Mouse (Mus musculus) intestine, postnatal 0 days (tissue): ENCODE data around the gene Gm17581. TPM values are rescaled to one million over a fixed set of nuclear protein-coding genes. Genes with fewer than 3 reads are reported as not detected.

ENCODE experiments used
- ATAC-seq: fragments of 200-750 bp; cut with Nextera tagmentation; 2 replicates; pipeline ENCODE4 v1.8.0; 2017; ENCODE audit warnings: mild to moderate bottlenecking, moderate TSS enrichment, moderate library complexity
- H3K27ac ChIP-seq: fragments of 300-500 bp; sonication (generic); 2 replicates; pipeline ENCODE4 v1.5.1; 2014; ENCODE audit warnings: mild to moderate bottlenecking, low read depth, low read length, moderate library complexity
- H3K27me3 ChIP-seq: fragments of 300-500 bp; sonication (generic); replicated peaks from 2 replicates; pipeline ENCODE4 v1.6.1; 2014; ENCODE audit warnings: low read length, mixed read lengths; ENCODE audit not compliant: control insufficient read depth, insufficient read depth
- H3K36me3 ChIP-seq: fragments of 300-500 bp; sonication (generic); 2 replicates; pipeline ENCODE4 v1.6.1; 2014; ENCODE audit warnings: mild to moderate bottlenecking, moderate library complexity; ENCODE audit not compliant: control insufficient read depth, insufficient read depth
- H3K4me1 ChIP-seq: fragments of 300-500 bp; sonication (generic); replicated peaks from 2 replicates; pipeline ENCODE4 v1.6.1; 2014; ENCODE audit warnings: antibody characterized with exemption, low read length, mixed read lengths; ENCODE audit not compliant: control insufficient read depth, insufficient read depth
- H3K4me2 ChIP-seq: fragments of 300-500 bp; sonication (generic); replicated peaks from 2 replicates; pipeline ENCODE4 v1.6.1; 2014; ENCODE audit warnings: low read depth, mild to moderate bottlenecking, moderate library complexity
- H3K4me3 ChIP-seq: fragments of 300-500 bp; sonication (generic); 2 replicates; pipeline ENCODE4 v1.5.1; 2014; ENCODE audit warnings: low read depth, low read length
- H3K9ac ChIP-seq: fragments of 300-500 bp; sonication (generic); 2 replicates; pipeline ENCODE4 v1.6.1; 2014; ENCODE audit warnings: mild to moderate bottlenecking, low read depth, low read length
- H3K9me3 ChIP-seq: fragments of 300-500 bp; sonication (generic); 2 replicates; pipeline ENCODE4 v1.6.1; 2016; ENCODE audit warnings: mixed run types; ENCODE audit not compliant: control insufficient read depth
- CTCF ChIP-seq: sonication (generic); IDR thresholded peaks from 2 replicates; pipeline ENCODE4 v1.5.1; 2016; ENCODE audit warnings: low read depth, mild to moderate bottlenecking, control low read depth, antibody characterized with exemption, moderate library complexity
- WGBS: fragments of 180-500 bp; shearing (Covaris S2); extraction: QIAGEN DNeasy Blood & Tissue Kit; methylation state at CpG from one replicate; pipeline ENCODE4 v1.1.7; 2014; 5-methylcytosine and 5-hydroxymethylcytosine counted together
- polyA plus RNA-seq: library from polyadenylated mRNA; unstranded; fragments of >200 nt; fragmentation: Nextera tagmentation; extraction: Ambion mirVana; gene quantifications from 2 replicates; pipeline ENCODE4 v1.2.1, GENCODE M21; 2015

The Gm17581 gene
- polyA plus RNA-seq, 1 experiment from 2014 or later: not detected

DNA sequence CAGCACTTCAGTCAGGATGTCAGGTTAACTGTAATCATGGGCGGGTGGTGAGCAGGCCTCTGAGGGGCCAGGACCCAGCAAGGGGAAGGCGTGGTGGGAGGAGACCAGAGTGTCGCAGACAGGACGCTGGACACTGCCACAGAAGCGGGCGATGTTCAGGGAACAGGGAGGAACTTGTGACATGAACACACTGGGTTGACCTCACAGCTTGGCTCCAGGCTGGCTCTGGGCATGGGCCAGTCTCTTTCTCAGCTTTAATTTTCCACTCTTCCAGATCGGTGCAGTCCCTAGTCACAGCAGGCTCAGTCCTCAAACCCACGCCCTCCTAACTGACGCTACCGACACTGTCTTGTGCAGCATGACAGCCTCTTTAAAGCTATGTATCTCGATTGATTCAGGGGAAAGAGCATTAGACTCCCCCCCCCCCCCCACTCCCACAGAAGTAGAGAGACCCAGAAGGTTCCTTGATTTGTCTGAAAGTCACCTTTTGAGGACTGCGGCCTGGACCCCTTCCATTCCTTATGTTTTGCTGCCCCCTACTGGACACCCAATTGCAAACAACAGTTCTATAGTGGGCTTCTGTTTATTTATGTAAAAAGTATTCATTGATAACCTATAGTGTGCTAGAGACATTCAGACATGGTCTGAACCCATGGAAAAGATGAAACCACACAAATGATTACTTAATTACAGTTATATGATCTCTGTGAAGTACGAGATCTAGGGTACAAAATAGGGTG, 29.2 kb upstream of the Gm17581 start:
- Histone ChIP-seq H3K4me1 (no peaks in the 10 kb centered on the region), H3K4me2 (no peak overlapping the region), H3K4me3 (no peak overlapping the region), H3K9me3 (no peaks in the 10 kb centered on the region), H3K9ac (no peak overlapping the region), H3K27ac (no peak overlapping the region), H3K36me3 (no peaks in the 10 kb centered on the region), H3K27me3 (no peaks in the 10 kb centered on the region)
- TF ChIP-seq CTCF: peak; percentile 83
- 62% methylated on average over 13 of the region's 13 CpGs for WGBS
- ATAC-seq: no peak; the same call in 1 of the 2 replicates

DNA sequence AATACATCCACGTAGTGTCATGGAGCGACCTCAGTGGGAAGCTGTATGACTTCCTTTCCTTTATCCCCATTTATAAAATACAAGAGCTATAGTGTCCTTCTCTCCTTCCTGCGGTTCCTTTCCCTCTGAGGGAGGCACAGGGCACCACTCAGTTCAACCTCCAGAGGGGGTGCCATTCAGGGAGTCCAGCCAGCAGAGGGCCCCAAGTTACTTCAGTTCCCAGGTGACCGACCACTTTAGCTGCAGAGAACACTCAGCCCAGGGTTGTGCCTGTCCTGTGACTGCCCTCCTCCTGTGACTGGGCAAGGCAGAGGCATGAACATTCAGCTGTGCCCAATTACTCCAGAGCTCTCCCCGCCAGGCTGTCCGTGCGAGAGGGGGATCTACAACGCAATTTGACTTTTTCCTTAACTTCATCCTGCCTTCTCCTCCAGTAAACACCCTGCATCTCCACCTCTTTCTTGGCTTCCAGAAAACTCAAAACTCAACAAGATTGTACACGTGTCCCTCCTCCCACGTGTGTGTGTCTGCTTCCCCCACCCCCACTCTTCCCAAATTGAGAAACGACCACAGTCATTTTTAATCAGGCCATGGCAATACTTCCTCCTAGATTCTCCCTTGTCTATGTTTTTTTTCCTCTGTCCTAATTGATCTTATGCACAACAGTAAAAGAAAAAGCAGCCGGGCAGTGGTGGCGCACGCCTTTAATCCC, 21.3 kb upstream of the Gm17581 start:
- TF ChIP-seq CTCF: peak; percentile 63
- no peaks in the 10 kb centered on the region for H3K9me3 ChIP-seq
- no peak overlapping the region for H3K27ac ChIP-seq
- H3K27me3 ChIP-seq: no peaks in the 10 kb centered on the region
- H3K36me3 ChIP-seq: no peaks in the 10 kb centered on the region
- WGBS: 62% methylated on average over 14 of the region's 14 CpGs
- H3K4me1 ChIP-seq: no peaks in the 10 kb centered on the region
- no peak for ATAC-seq
- H3K9ac ChIP-seq: no peak overlapping the region
- H3K4me2 ChIP-seq: no peak overlapping the region
- H3K4me3 ChIP-seq: no peak overlapping the region

DNA sequence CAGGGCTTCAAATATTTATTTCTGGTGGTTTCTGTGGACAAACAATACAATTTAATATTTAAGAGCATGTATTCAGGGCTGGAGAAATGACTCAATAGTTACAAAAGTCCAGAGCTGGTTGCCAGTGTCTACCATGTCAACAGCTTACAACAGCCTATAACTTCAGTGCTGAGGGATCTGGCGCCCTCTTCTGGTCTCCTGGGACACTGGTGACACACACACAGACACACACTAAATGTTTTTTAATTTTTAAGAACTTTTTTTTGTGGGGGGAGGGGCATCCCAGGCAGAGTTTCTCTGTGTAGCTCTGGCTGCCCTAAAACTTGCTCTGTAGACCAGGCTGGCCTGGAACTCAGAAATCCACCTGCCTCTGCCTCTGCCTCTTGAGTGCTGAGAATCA, 20.1 kb upstream of the Gm17581 start:
- no peaks in the 10 kb centered on the region for H3K27me3 ChIP-seq
- H3K4me3 ChIP-seq: no peak overlapping the region
- H3K36me3 ChIP-seq: no peaks in the 10 kb centered on the region
- no peak overlapping the region for H3K4me2 ChIP-seq
- H3K27ac ChIP-seq: no peak overlapping the region
- H3K4me1 ChIP-seq: no peaks in the 10 kb centered on the region
- ATAC-seq: peak; percentile 58
- WGBS: 0% methylated on average over 1 of the region's 1 CpGs
- H3K9ac ChIP-seq: no peak overlapping the region
- H3K9me3 ChIP-seq: no peaks in the 10 kb centered on the region
- peak; percentile 81 for TF ChIP-seq CTCF

DNA sequence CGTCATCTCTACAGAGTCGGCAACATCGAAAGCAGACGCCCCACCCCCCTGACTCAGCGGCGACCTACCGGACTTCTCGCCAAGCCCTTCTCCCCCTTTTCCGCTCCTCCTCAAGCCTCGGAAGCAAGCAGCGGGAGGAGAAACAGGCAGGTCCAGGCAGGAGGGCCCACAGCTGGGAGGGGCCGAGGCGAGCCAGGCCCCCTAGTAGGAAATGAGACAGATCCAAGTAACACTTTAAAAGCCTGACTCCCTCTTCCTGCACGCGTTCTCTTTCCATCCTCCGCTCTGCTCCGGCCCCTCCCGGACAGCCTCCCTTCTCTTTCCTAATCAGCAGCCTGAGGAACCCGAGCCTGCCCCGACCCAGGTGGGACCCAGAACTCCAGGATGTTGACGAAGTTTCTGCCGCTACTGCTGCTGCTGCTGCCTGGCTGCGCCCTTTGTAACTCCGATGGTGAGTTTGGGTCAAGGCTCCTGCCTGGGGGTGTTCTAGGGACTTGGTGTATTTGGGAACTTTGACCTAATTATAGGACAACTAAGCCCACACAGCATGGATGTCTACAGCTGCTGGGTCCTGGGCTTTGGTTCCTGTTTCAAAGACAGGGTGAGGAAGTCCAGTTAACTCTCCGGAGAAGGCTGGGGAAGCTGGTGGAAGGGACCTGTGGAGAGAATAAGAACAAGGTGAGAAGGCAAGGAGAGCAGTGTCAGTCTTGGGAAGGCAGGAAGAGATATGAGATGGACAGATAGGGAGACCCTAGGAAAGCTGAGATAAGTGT, 15.5 kb upstream of the Gm17581 start, which contains the start of gene Procr:
Procr (plus strand) TSS at position 104 of the 773 bp plus-strand sequence.
- Histone ChIP-seq H3K27me3 (no peaks in the 10 kb centered on the region), H3K9me3 (no peaks in the 10 kb centered on the region), H3K36me3 (no peaks in the 10 kb centered on the region), H3K4me3 (peak within 1 kb of the TSS; percentile 41), H3K4me2 (peak within 1 kb of the TSS; percentile 72), H3K4me1 (no peaks in the 10 kb centered on the region), H3K27ac (no peak within 1 kb of the TSS; the same call in 1 of the 2 replicates), H3K9ac (peak within 1 kb of the TSS; percentile 44)
- WGBS: 2% methylated on average over 25 of the region's 25 CpGs
- ATAC-seq: 0 out of 2 replicates have a peak, but pooled peaks have one; percentile 31
- no peak for TF ChIP-seq CTCF

DNA sequence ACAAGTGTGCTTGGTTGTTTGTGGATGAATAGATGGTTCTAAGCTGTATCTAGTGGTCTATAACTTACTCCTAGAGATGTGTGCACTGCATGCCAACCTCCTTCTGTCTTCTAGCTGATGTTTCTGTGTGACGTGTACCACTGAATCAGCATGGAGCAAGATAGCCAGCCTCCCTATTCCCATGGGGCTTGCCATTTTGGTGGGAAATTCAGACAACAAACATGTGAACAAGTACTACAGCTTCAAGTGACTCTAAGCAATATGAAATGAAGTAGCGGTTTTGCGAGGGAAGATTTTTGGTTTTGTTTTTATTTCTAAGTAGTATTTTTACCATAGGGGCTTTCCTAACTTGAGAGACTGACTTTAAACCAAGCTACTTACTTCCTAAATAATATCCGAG, 13.7 kb upstream of the Gm17581 start:
- Histone ChIP-seq H3K4me2 (no peak overlapping the region), H3K4me3 (no peak overlapping the region), H3K9ac (no peak overlapping the region), H3K27ac (no peak overlapping the region), H3K36me3 (no peaks in the 10 kb centered on the region), H3K9me3 (no peaks in the 10 kb centered on the region), H3K27me3 (no peaks in the 10 kb centered on the region), H3K4me1 (no peaks in the 10 kb centered on the region)
- 87% methylated on average over 4 of the region's 4 CpGs for WGBS
- ATAC-seq: no peak
- no peak for TF ChIP-seq CTCF

DNA sequence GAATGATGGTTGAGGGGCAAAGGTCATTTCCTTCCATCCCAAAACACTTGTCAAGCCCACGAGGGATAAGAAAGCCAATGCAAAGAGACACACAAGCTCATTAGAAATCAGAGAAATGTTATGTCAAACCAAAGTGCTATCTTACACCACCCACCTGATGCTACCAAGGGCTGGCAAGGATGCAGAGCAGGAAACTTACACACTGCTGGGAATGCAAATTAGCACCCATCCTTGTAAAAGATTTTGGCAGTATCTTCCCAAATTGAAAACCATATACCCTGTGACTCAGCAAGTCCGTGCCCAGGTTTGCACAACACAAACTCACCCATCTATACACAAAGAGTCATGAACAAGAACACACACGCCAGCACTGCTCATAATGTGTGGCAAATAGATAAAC, 9.8 kb upstream of the Gm17581 start:
- Histone ChIP-seq H3K9ac (no peak overlapping the region), H3K27me3 (no peaks in the 10 kb centered on the region), H3K4me3 (no peak overlapping the region), H3K4me2 (no peak overlapping the region), H3K36me3 (no peaks in the 10 kb centered on the region), H3K27ac (no peak overlapping the region), H3K9me3 (no peaks in the 10 kb centered on the region), H3K4me1 (no peaks in the 10 kb centered on the region)
- whole genome bisulfite sequencing: 54% methylated on average over 3 of the region's 3 CpGs
- no peak for TF ChIP-seq CTCF
- ATAC-seq: no peak
